ENCODE assay signal across 16 mouse cellular contexts in the genomic region with DNA sequence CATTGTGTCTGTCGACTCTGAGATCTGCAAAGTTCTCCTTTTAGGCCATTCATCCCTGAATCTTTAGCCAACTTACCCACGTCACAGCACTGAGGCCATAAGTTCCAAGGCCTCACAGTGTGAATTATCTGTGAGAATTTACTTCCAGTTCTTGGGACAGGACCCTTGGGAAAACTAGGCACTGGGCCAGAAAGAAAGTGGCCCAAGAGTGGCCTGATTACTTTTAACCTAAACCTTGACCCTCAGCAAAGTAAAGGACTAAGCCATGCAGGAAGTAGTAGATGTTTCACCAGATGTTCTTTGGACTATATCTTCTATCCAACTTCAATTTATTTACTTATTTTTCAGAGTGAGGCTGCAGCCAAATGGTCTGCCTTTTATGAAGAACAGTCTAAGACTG. TPM values are rescaled to one million over a fixed set of nuclear protein-coding genes. Genes with fewer than 3 reads are reported as not detected.
DNase-seq lines count a peak whose midpoint lies in the region; ATAC-seq and TF ChIP-seq lines count a peak whose summit lies in the region.
"Had no signal": no experiment of that assay in that cellular context is flagged by ENCODE, and none has a peak within 500 bp of the region (broad histone marks: within the 10 kb centered on the region; RNA-seq: fewer than 3 reads in every experiment).

No protein-coding gene starts in this region.

- H3K4me3 ChIP-seq in lung, embryonic 14.5 days (ENCODE audit: low read depth, low read length) = no peak overlapping the region
- no peak overlapping the region for H3K4me3 ChIP-seq in kidney, embryonic 16.5 days (ENCODE audit: low read length)
- H3K4me3 ChIP-seq in hindbrain, embryonic 12.5 days = no peak overlapping the region
- H3K4me3 ChIP-seq: forebrain, embryonic 10.5 days; hindbrain, embryonic 10.5 days had no signal

- no peaks in the 10 kb centered on the region for H3K36me3 ChIP-seq in lung, embryonic 14.5 days (ENCODE audit: insufficient read depth)
- no peaks in the 10 kb centered on the region for H3K36me3 ChIP-seq in kidney, embryonic 16.5 days (ENCODE audit: insufficient read depth, low read length)
- no peaks in the 10 kb centered on the region for H3K36me3 ChIP-seq in hindbrain, embryonic 12.5 days
- H3K36me3 ChIP-seq: forebrain, embryonic 10.5 days; hindbrain, embryonic 10.5 days had no signal

- no peaks in the 10 kb centered on the region for H3K27me3 ChIP-seq in lung, embryonic 14.5 days (ENCODE audit: insufficient read depth, low read length)
- H3K27me3 ChIP-seq in kidney, embryonic 16.5 days (ENCODE audit: insufficient read depth, low read length) = peaks cover 3% of the 10 kb centered on the region; the same call in 1 of the 2 replicates
- peaks cover 4% of the 10 kb centered on the region; the same call in 1 of the 2 replicates for H3K27me3 ChIP-seq in hindbrain, embryonic 12.5 days
- H3K27me3 ChIP-seq: CH12.LX had no signal

- no peak overlapping the region for H3K9ac ChIP-seq in lung, embryonic 14.5 days
- no peak overlapping the region for H3K9ac ChIP-seq in kidney, embryonic 16.5 days (replicated peaks; ENCODE audit: low read length)
- no peak overlapping the region for H3K9ac ChIP-seq in hindbrain, embryonic 12.5 days

- peak overlapping the region; percentile 36; the same call in 1 of the 2 replicates for H3K27ac ChIP-seq in lung, embryonic 14.5 days (ENCODE audit: low read depth)
- peak overlapping the region; percentile 65; the same call in 1 of the 2 replicates for H3K27ac ChIP-seq in kidney, embryonic 16.5 days (ENCODE audit: low read length)
- no peak overlapping the region for H3K27ac ChIP-seq in hindbrain, embryonic 12.5 days
- H3K27ac ChIP-seq: forebrain, embryonic 10.5 days; hindbrain, embryonic 10.5 days; macrophage had no signal

- no peaks in the 10 kb centered on the region for H3K4me1 ChIP-seq in lung, embryonic 14.5 days (ENCODE audit: insufficient read depth)
- no peaks in the 10 kb centered on the region for H3K4me1 ChIP-seq in kidney, embryonic 16.5 days (ENCODE audit: insufficient read depth, low read length)
- no peaks in the 10 kb centered on the region for H3K4me1 ChIP-seq in hindbrain, embryonic 12.5 days
- H3K4me1 ChIP-seq: forebrain, embryonic 10.5 days; hindbrain, embryonic 10.5 days had no signal

- TF ChIP-seq CTCF in lung, embryonic 14.5 days (IDR thresholded peaks at IDR 0.05; ENCODE audit: low read depth) = no peak

- WGBS in lung, embryonic 14.5 days = 47% methylated on average over 2 of the region's 2 CpGs
- WGBS in kidney, embryonic 16.5 days = 52% methylated on average over 2 of the region's 2 CpGs
- WGBS in hindbrain, embryonic 12.5 days = 78% methylated on average over 2 of the region's 2 CpGs

- H3K4me2 ChIP-seq in lung, embryonic 14.5 days = no peak overlapping the region
- H3K4me2 ChIP-seq in kidney, embryonic 16.5 days (replicated peaks; ENCODE audit: low read depth, low read length) = no peak overlapping the region
- H3K4me2 ChIP-seq in hindbrain, embryonic 12.5 days (replicated peaks) = no peak overlapping the region

- ATAC-seq in lung, embryonic 14.5 days (ENCODE audit: insufficient read depth) = no peak
- peak; percentile 61 for ATAC-seq in kidney, embryonic 16.5 days (ENCODE audit: low FRiP score, low TSS enrichment)
- ATAC-seq in hindbrain, embryonic 12.5 days (ENCODE audit: low FRiP score) = no peak
- ATAC-seq: inflammation-experienced regulatory T-cells, adult 6 months had no signal

- DNase-seq in adrenal gland, postnatal 14 days = peak; percentile 27
- no peak for DNase-seq in adrenal gland, adult 18-20 months (ENCODE audit: low spot score in 2 of 2)
- peak; percentile 38 for DNase-seq in lung, embryonic 14.5 days
- no peak for DNase-seq in lung, postnatal 25 days (ENCODE audit: low spot score)
- DNase-seq in skeletal muscle tissue, adult 2 months (ENCODE audit: low read depth, low spot score) = peak; percentile 6
- DNase-seq in layer of hippocampus, adult 18-20 months (ENCODE audit: low spot score in 2 of 2) = no peak
- DNase-seq: cerebellum, adult 11 months; midbrain, embryonic 14.5 days had no signal

- no peaks in the 10 kb centered on the region for H3K9me3 ChIP-seq in lung, embryonic 14.5 days (ENCODE audit: low read depth, low read length)
- 0 out of 2 replicates have a peak, but pooled peaks cover 3% of the 10 kb centered on the region for H3K9me3 ChIP-seq in kidney, embryonic 16.5 days (ENCODE audit: low read length)
- H3K9me3 ChIP-seq in hindbrain, embryonic 12.5 days (replicated peaks) = no peaks in the 10 kb centered on the region
- H3K9me3 ChIP-seq: forebrain, embryonic 10.5 days; hindbrain, embryonic 10.5 days had no signal

RNA-seq across cellular contexts. Expression of a gene that starts 13.6 kb away (rescaled TPM):
- 21.6 and 23.5 TPM in 2 replicates for total RNA-seq in adrenal gland, postnatal 14 days (2021)
- 1 to 10 TPM; 2.1 to 4.3 TPM for total RNA-seq in adrenal gland, adult 18-20 months (2021)
- polyA plus RNA-seq in lung, embryonic 14.5 days (2014; fragmentation: Nextera tagmentation; extraction: Ambion mirVana) = 0.68 and 1.0 TPM in 2 replicates
- 66.1 and 73.0 TPM in 2 replicates for polyA plus RNA-seq in kidney, embryonic 16.5 days (2015; fragmentation: Nextera tagmentation; extraction: Ambion mirVana)
- polyA plus RNA-seq in hindbrain, embryonic 12.5 days (2016; fragmentation: Nextera tagmentation; extraction: Ambion mirVana) = 0.13 and 0.19 TPM in 2 replicates
- under 1 TPM; 0.61 to 0.67 TPM for total RNA-seq in layer of hippocampus, adult 18-20 months (2021)
- total RNA-seq: common myeloid progenitor, adult 5-6 weeks had no signal
- polyA plus RNA-seq: inflammation-experienced regulatory T-cells, adult 6 months; macrophage had no signal

Comparison
In these comparisons a context has a peak if more than half of its experiments do, and no peak if none do; other contexts are left out.
1. DNase-seq: peak in adrenal gland, postnatal 14 days (single experiment), lung, embryonic 14.5 days (single experiment) and skeletal muscle tissue, adult 2 months (single experiment); none in adrenal gland, adult 18-20 months (0 of 2), lung, postnatal 25 days (single experiment) and layer of hippocampus, adult 18-20 months (0 of 2).